Mouse (Mus musculus) ovary, adult 2 months (tissue): ENCODE measurements around the gene Orc1. TPM values are rescaled to one million over a fixed set of nuclear protein-coding genes. Genes with fewer than 3 reads are reported as not detected.

ENCODE experiments used
- polyA plus RNA-seq: library from polyadenylated mRNA; depleted of rRNA; stranded (reverse); fragments of >200 nt; gene quantifications from 2 replicates; pipeline ENCODE4 v1.2.3, GENCODE M21; 2012; rRNA removed

The Orc1 gene
- polyA plus RNA-seq, result 1.00 and 1.6 TPM in 2 replicates

DNA sequence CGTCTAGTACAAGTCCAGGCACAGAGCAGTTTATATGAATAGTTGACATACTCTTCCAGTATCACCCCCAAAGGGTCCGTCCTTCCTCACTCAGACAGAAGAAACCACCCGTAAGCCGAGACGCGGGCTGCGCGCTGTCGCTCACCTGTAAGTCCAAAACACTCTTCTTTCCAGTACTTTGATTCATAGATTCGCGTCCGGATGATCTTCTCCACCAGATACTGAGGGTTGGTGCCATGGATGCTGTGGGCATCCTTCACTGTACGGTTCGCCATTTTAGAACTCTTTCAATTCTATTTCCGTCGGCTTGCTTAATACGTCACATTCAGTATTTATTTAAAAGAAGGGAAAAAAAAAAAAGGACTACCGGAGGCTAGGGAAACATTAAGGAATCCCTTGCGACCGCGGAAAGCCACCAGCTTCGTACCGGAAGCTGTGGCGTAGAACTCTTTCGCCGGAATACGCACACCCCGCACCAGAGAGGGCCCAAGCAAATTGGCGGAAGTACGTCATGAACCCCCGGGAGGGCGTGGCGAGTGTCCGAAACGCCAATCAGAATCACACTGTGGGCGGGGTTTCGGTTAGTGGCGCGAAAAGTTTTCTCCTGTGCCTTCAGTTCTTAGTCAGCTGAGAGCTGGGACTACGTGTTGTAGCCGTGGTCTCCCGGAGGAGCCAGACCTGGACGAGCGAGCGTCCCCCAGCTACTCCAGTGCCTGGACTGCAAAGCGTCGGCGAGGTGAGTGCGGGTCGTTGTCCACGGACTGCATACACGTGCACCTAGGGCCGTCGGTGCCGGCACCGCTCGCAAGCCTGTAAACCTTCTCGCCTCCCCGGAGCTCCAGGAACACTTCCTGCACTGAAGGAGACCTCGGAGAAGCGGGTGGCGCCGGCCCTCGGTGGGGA, at the start of gene Orc1, which contains the start of gene Prpf38a:
Gene Orc1, plus strand, starts transcription at position 584 of the 903 bp plus-strand sequence.
Gene Prpf38a, minus strand, starts transcription at position 497 of the 903 bp plus-strand sequence.

DNA sequence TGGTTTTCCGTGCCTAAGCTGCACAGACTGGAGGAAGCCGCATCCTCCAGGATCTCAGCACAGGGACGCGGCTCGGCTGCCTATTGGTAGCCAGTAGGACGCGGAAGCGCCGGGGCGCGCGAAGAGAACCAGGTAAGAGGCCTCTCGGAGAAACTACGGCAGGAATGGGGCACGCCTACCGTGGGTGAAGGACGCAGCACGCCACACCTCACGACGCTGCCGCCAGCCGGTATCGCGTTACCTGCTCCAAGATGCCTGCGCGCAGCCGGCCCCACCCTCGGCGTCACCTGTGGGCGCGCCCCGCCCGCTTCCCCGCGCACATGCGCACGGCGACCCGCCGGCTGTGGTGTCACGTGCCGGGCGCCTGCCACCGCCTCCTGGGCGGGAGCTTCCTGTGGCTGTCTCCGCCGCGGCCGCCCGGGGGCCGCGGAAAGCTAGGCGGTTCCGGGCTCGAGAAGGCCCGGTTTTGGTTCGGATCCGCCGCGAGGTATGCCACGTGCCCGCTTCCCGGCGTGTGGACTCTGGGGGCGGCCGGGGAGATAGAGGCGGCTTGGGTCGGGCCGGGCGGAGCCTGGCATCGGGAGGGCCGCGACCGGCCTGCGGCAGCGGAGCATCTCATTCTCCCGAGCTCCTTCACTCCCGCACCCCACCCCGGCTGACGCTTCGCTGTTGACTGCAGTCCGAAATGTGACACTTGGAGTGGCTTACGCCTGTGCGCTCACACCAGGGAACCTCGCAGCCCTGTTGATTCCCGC, 40.5 kb downstream of the Orc1 start, which contains the start of gene Cc2d1b:
Gene Cc2d1b, plus strand, starts transcription at position 354 of the 755 bp plus-strand sequence.

Other genes with a start within 250 kb of the Orc1 start
- gene Shisal2a, start 196.1 kb upstream of the Orc1 start, polyA plus RNA-seq, result 9.1 and 9.7 TPM in 2 replicates
- 93.1 and 111 TPM in 2 replicates for gene Gpx7, start 172.5 kb upstream of the Orc1 start, polyA plus RNA-seq
- 95.8 and 119 TPM in 2 replicates for gene Tut4, start 120.0 kb upstream of the Orc1 start, polyA plus RNA-seq
- 3.0 and 3.6 TPM in 2 replicates for gene Prpf38a, start 87 bp upstream of the Orc1 start, polyA plus RNA-seq
- 36.7 and 43.7 TPM in 2 replicates for gene Cc2d1b, start 40.5 kb downstream of the Orc1 start, polyA plus RNA-seq
- gene 3110021N24Rik, start 140.2 kb downstream of the Orc1 start, polyA plus RNA-seq, result 0.18 and 0.29 TPM in 2 replicates
- 4.6 and 6.3 TPM in 2 replicates for gene Zfyve9, start 201.4 kb downstream of the Orc1 start, polyA plus RNA-seq